Mouse (Mus musculus) pancreas, adult 10 weeks (tissue): Measurements from ENCODE around the gene Col4a6. TPM values are rescaled to one million over a fixed set of nuclear protein-coding genes. Genes with fewer than 3 reads are reported as not detected.

Source experiments
- polyA plus RNA-seq: library from polyadenylated mRNA; stranded (reverse); fragments of 350-450 nt; fragmentation: Illumina TruSeq; extraction: RNeasy Lipid Tissue Mini Kit (QIAGEN cat#74804); gene quantifications from one replicate; pipeline ENCODE4 v1.2.3, GENCODE M21; 2015; ENCODE audit warnings: low read depth, low replicate concordance; ENCODE audit not compliant: insufficient read depth

Gene Col4a6
- 1.2 TPM for polyA plus RNA-seq

GRCm38 (mm10) chrX:141473470-141474302 lies at the start of gene Col4a6:
Gene Col4a6 (minus strand): TSS chrX:141474076.

DNA sequence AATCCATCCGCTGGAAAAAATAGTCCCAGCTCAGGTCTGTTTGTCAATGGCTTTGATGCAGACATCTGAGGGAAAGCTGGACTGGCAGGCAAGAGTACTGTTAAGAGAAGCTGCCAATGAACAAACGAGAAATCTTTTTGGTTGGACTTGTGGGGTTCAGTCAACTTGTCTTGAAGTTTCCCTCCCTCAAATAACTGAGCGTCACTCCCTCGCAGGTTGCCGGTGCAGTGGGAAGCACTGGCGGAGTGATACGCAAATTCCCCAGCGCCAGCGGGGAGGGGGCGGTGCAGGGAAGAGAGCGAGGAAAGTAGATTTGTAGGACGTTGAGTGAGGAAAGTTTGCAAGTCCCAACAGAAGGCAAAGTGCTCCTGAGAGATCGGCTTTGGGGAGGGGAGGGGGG lies 1.2 kb upstream of the Col4a6 start, which contains the start of gene Col4a5:
TSS of gene Col4a5 (plus strand) at position 276 of the 400 bp plus-strand sequence.

Other genes with a start within 250 kb of the Col4a6 start
- 3.7 TPM for gene Col4a5, start 1.3 kb upstream of the Col4a6 start, polyA plus RNA-seq